Mouse (Mus musculus) limb, embryonic 12.5 days (tissue): ENCODE measurements around the gene Gm10518. TPM values are rescaled to one million over a fixed set of nuclear protein-coding genes. Genes with fewer than 3 reads are reported as not detected.
"Not testable (repeated sequence)": the region's sequence is repeated elsewhere in the genome, so short reads cannot be mapped to it uniquely, and the experiment has no call there.

ENCODE experiments used
- ATAC-seq: fragments of 200-750 bp; cut with Nextera tagmentation; 2 replicates; pipeline ENCODE4 v1.8.0; 2017; ENCODE audit warnings: low read depth, moderate TSS enrichment; ENCODE audit not compliant: insufficient number of reproducible peaks, insufficient read depth, low FRiP score, low TSS enrichment
- H3K27ac ChIP-seq: fragments of 300-500 bp; sonication (generic); 2 replicates; pipeline ENCODE4 v1.5.1; 2016; ENCODE audit warnings: mild to moderate bottlenecking, moderate library complexity
- H3K27me3 ChIP-seq: fragments of 300-500 bp; sonication (generic); 2 replicates; pipeline ENCODE4 v1.6.1; 2016; ENCODE audit warnings: mild to moderate bottlenecking, moderate library complexity
- H3K36me3 ChIP-seq: fragments of 300-500 bp; sonication (generic); 2 replicates; pipeline ENCODE4 v1.6.1; 2016; ENCODE audit warnings: mild to moderate bottlenecking, moderate library complexity
- H3K4me1 ChIP-seq: fragments of 300-500 bp; sonication (generic); replicated peaks from 2 replicates; pipeline ENCODE4 v1.6.1; 2016
- H3K4me2 ChIP-seq: fragments of 300-500 bp; sonication (generic); 2 replicates; pipeline ENCODE4 v1.6.1; 2016; ENCODE audit warnings: mild to moderate bottlenecking, moderate library complexity
- H3K4me3 ChIP-seq: fragments of 300-500 bp; sonication (generic); replicated peaks from 2 replicates; pipeline ENCODE4 v1.5.1; 2016; ENCODE audit warnings: mild to moderate bottlenecking
- H3K9ac ChIP-seq: fragments of 300-500 bp; sonication (generic); replicated peaks from 2 replicates; pipeline ENCODE4 v1.6.1; 2016; ENCODE audit warnings: mild to moderate bottlenecking, moderate library complexity
- H3K9me3 ChIP-seq: fragments of 300-500 bp; sonication (generic); 2 replicates; pipeline ENCODE4 v1.6.1; 2016; ENCODE audit warnings: mild to moderate bottlenecking, moderate library complexity
- WGBS: fragments of 180-500 bp; shearing (Covaris S2); methylation state at CpG from one replicate; pipeline ENCODE4 v1.1.7; 2016; 5-methylcytosine and 5-hydroxymethylcytosine counted together
- polyA plus RNA-seq: library from polyadenylated mRNA; unstranded; fragments of >200 nt; fragmentation: Nextera tagmentation; extraction: Ambion mirVana; gene quantifications from 2 replicates; pipeline ENCODE4 v1.2.1, GENCODE M21; 2016

The Gm10518 gene
- polyA plus RNA-seq, 1 experiment from 2014 or later: 0.35 TPM

- ATAC-seq: no peak
- H3K27ac ChIP-seq: no peak overlapping the region
- H3K36me3 ChIP-seq: no peaks in the 10 kb centered on the region
- no peaks in the 10 kb centered on the region for H3K9me3 ChIP-seq
- no peak overlapping the region for H3K4me3 ChIP-seq
- H3K4me1 ChIP-seq: peaks cover 11% of the 10 kb centered on the region
- no peaks in the 10 kb centered on the region for H3K27me3 ChIP-seq
- H3K4me2 ChIP-seq: no peak overlapping the region
- 91% methylated on average over 5 of the region's 5 CpGs for WGBS
- no peak overlapping the region for H3K9ac ChIP-seq
These were observed 2.6 kb downstream of the Gm10518 start for GRCm38 (mm10) chr1:179805751-179806150.

DNA sequence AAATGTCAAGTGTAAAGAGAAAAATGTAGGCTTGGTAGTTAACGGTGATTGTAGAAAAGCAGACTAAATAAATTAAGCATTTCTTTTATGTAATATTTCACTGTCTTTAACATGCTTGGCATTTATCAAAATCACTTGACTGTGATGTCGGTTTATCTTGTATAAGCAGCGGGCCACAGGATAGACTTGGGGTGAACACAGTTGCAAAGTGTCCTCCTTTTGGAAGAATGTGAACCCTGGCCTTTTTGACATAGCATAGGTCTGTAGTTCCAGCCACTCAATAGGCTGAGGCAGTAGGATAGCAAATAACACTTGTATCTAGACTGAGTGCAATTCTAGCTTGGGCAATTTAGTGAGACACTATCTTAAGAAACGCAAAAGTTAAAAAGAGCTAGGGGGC, 4.3 kb downstream of the Gm10518 start:
- Histone ChIP-seq H3K27me3 (no peaks in the 10 kb centered on the region), H3K4me2 (no peak overlapping the region), H3K27ac (no peak overlapping the region), H3K4me3 (no peak overlapping the region), H3K36me3 (no peaks in the 10 kb centered on the region), H3K9me3 (no peaks in the 10 kb centered on the region), H3K9ac (no peak overlapping the region), H3K4me1 (no peaks in the 10 kb centered on the region)
- ATAC-seq: no peak
- 76% methylated on average over 4 of the region's 4 CpGs for WGBS

GRCm38 (mm10) chr1:179808300-179808699, 5.1 kb downstream of the Gm10518 start:
- WGBS: 83% methylated on average over 3 of the region's 3 CpGs
- no peaks in the 10 kb centered on the region for H3K27me3 ChIP-seq
- ATAC-seq: no peak
- no peaks in the 10 kb centered on the region for H3K4me1 ChIP-seq
- no peak overlapping the region for H3K9ac ChIP-seq
- no peaks in the 10 kb centered on the region for H3K9me3 ChIP-seq
- no peaks in the 10 kb centered on the region for H3K36me3 ChIP-seq
- H3K4me3 ChIP-seq: no peak overlapping the region
- H3K27ac ChIP-seq: no peak overlapping the region
- H3K4me2 ChIP-seq: no peak overlapping the region

DNA sequence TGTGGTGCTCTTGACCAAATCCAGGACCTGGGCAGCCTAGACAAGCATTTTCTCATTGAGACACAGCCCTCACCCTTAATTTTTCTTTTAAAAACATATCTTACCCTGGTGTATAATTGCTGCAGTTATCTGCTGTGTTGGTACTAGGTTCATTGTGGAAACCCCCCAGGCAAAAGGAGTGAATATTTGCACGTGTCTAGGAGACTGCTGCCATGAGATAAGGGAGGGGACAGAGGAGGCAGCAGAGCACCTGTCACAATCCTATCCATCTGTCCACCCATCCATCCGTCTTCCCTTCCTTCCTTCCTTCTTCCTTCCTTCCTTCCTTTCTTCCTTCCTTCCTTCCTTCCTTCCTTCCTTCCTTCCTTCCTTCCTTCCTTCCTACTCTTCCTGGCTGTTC, 10.2 kb downstream of the Gm10518 start:
- no peaks in the 10 kb centered on the region for H3K4me1 ChIP-seq
- H3K36me3 ChIP-seq: no peaks in the 10 kb centered on the region
- no peak overlapping the region for H3K4me3 ChIP-seq
- no peak overlapping the region for H3K4me2 ChIP-seq
- no peaks in the 10 kb centered on the region for H3K27me3 ChIP-seq
- 65% methylated on average over 2 of the region's 2 CpGs for WGBS
- H3K9me3 ChIP-seq: peaks cover 4% of the 10 kb centered on the region; the same call in 1 of the 2 replicates
- no peak for ATAC-seq
- H3K27ac ChIP-seq: no peak overlapping the region
- H3K9ac ChIP-seq: no peak overlapping the region

- WGBS: 74% methylated on average over 2 of the region's 2 CpGs
- Histone ChIP-seq H3K4me2 (no peak overlapping the region), H3K4me1 (no peaks in the 10 kb centered on the region), H3K27me3 (no peaks in the 10 kb centered on the region), H3K9me3 (peaks cover 4% of the 10 kb centered on the region; the same call in 1 of the 2 replicates), H3K9ac (no peak overlapping the region), H3K36me3 (no peaks in the 10 kb centered on the region), H3K27ac (no peak overlapping the region), H3K4me3 (no peak overlapping the region)
- no peak for ATAC-seq
These were observed 11.4 kb downstream of the Gm10518 start for GRCm38 (mm10) chr1:179814616-179815015.

DNA sequence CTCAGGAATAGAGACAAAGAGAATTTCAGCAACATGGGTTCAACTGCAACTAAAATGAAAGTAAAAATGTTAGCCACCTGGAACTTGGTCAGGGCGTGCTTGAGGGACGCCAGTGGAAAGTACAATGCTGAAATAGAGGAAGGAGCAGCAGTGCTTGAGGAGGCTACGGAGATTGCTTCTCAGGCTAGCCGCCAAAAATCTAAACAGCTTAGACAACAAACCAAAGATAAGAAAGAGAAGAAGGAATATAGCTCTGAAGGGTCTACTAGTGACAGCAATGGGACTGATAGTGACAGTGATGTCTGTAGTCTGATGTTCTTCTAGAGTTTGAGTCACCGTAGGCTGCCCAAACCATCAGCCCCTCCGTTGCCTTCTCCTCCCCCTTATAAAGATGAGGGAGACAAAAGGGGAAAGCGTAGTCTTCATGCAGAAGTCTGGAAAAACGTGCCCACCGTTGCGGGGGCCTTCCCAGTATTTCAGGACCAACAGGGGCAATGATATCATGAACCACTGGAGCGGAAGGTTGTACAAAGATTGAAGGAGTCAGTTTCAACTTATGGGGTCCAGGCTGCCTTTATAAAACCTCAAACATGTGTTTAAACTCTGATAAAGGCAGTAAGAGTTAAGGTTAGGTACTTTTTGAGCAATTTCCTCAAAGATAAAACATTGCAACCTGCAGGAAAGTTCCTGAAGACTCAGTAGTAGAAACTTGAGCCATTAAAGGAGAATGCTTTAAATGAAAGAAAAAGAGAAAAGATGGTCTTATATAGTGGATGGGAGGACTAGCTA, 15.5 kb downstream of the Gm10518 start:
- not testable (repeated sequence) for H3K4me2 ChIP-seq, H3K27me3 ChIP-seq, H3K36me3 ChIP-seq, H3K9ac ChIP-seq, H3K9me3 ChIP-seq, H3K4me3 ChIP-seq, H3K4me1 ChIP-seq, H3K27ac ChIP-seq, ATAC-seq
- WGBS: 91% methylated on average over 11 of the region's 11 CpGs

GRCm38 (mm10) chr1:179824549-179824948, 21.4 kb downstream of the Gm10518 start:
- Histone ChIP-seq H3K36me3 (no peaks in the 10 kb centered on the region), H3K4me2 (no peak overlapping the region), H3K4me1 (no peaks in the 10 kb centered on the region), H3K27me3 (no peaks in the 10 kb centered on the region), H3K4me3 (no peak overlapping the region), H3K27ac (no peak overlapping the region), H3K9me3 (no peaks in the 10 kb centered on the region), H3K9ac (no peak overlapping the region)
- WGBS: 78% methylated on average over 5 of the region's 5 CpGs
- no peak for ATAC-seq

- H3K4me1 ChIP-seq: no peaks in the 10 kb centered on the region
- ATAC-seq: no peak
- H3K4me2 ChIP-seq: no peak overlapping the region
- H3K4me3 ChIP-seq: no peak overlapping the region
- no peaks in the 10 kb centered on the region for H3K27me3 ChIP-seq
- WGBS: 87% methylated on average over 5 of the region's 5 CpGs
- H3K9me3 ChIP-seq: no peaks in the 10 kb centered on the region
- H3K9ac ChIP-seq: no peak overlapping the region
- no peaks in the 10 kb centered on the region for H3K36me3 ChIP-seq
- H3K27ac ChIP-seq: no peak overlapping the region
These were observed 24.9 kb downstream of the Gm10518 start for GRCm38 (mm10) chr1:179828051-179828450.

- Histone ChIP-seq H3K27me3 (no peaks in the 10 kb centered on the region), H3K4me3 (no peak overlapping the region), H3K9me3 (no peaks in the 10 kb centered on the region), H3K36me3 (no peaks in the 10 kb centered on the region), H3K9ac (no peak overlapping the region), H3K4me1 (no peaks in the 10 kb centered on the region), H3K27ac (no peak overlapping the region), H3K4me2 (no peak overlapping the region)
- ATAC-seq: no peak
- 60% methylated on average over 4 of the region's 4 CpGs for WGBS
These were observed 25.7 kb downstream of the Gm10518 start for GRCm38 (mm10) chr1:179828900-179829299.

DNA sequence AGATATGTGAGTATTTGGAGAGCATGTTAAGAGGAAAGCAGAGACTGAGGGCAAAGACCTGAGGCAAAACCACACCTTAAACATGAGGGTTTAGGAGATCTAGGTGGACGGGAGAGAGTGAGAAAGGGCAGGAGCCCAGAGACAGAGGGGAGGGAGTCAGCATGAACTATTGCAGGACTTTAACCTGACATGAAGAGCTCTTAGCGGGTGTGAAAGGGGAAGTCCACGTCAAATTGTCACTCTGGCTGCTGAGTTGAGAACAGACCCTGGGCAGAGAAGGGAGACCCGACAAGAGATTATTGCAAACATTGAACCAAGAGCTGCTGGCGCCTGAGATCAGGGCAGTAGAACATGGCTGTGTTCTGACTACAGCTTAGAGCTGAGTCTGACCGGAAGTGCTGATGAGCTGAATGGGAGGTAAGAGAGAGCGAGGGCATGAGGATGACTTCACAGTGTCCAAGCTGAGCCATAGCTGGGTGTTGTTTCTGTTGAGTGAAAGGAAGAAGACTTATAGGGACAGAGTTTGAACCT, 29.6 kb downstream of the Gm10518 start:
- Histone ChIP-seq H3K4me3 (no peak overlapping the region), H3K4me1 (no peaks in the 10 kb centered on the region), H3K36me3 (no peaks in the 10 kb centered on the region), H3K27ac (no peak overlapping the region), H3K9me3 (peaks cover 7% of the 10 kb centered on the region; the same call in 1 of the 2 replicates), H3K4me2 (no peak overlapping the region), H3K9ac (no peak overlapping the region), H3K27me3 (no peaks in the 10 kb centered on the region)
- no peak for ATAC-seq
- 76% methylated on average over 7 of the region's 7 CpGs for WGBS

DNA sequence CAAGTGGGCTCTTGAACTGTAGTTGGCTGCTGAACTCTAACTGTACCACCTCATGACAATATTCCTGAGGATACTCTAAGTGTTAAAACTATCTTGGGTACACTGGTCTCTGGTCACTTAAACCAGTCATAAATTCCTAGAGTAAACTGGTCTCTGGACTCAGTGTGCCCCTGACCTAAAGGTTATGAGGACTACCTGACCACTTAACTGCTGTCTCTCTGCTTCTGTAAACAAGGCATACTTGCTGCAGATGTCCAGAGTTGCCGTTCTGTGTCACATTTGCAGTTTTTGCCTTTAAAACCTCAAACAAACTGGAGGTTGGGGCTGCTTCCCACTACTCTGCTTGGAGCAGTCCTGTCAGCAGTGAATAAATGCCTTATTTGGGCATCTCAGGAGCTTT, 30.4 kb downstream of the Gm10518 start:
- H3K36me3 ChIP-seq: no peaks in the 10 kb centered on the region
- H3K9me3 ChIP-seq: peaks cover 7% of the 10 kb centered on the region; the same call in 1 of the 2 replicates
- no peak for ATAC-seq
- no peak overlapping the region for H3K27ac ChIP-seq
- no peaks in the 10 kb centered on the region for H3K27me3 ChIP-seq
- no peak overlapping the region for H3K9ac ChIP-seq
- no peaks in the 10 kb centered on the region for H3K4me1 ChIP-seq
- H3K4me3 ChIP-seq: no peak overlapping the region
- WGBS: 83% methylated on average over 1 of the region's 1 CpGs
- no peak overlapping the region for H3K4me2 ChIP-seq
